Mouse (Mus musculus): ENCODE measurements at regions not wholly inside any gene's neighbourhood (a gene's known extent, or its start where the extent isn't known, plus 50 kb on each side); places are given as distances from the start of the nearest gene placed in this dataset.
"Not testable (repeated sequence)": the region's sequence is repeated elsewhere in the genome, so short reads cannot be mapped to it uniquely, and the experiment has no call there.

- H3K27me3 ChIP-seq (ENCODE audit: insufficient read depth, poor library complexity, severe bottlenecking); H3K36me3 ChIP-seq; H3K27ac ChIP-seq; H3K4me1 ChIP-seq (replicated peaks): not testable (repeated sequence)
- Histone ChIP-seq H3K9me3 (peaks cover 14% of the 10 kb centered on the region), H3K4me3 (peak overlapping the region; percentile 46)
- 7% methylated on average over 40 of the region's 40 CpGs for WGBS
- DNase-seq (ENCODE audit: low spot score): peak; percentile 31
Measured at GRCm38 (mm10) chr12:22745556-22745955, 1034.5 kb downstream of the Gm10330 start.

- not testable (repeated sequence) for H3K27ac ChIP-seq; H3K27me3 ChIP-seq (ENCODE audit: insufficient read depth, poor library complexity, severe bottlenecking); H3K4me1 ChIP-seq (replicated peaks); H3K36me3 ChIP-seq
- Histone ChIP-seq H3K9me3 (peaks cover 14% of the 10 kb centered on the region), H3K4me3 (peak overlapping the region; percentile 46)
- 10% methylated on average over 39 of the region's 43 CpGs for WGBS
- peak; percentile 5 for DNase-seq (ENCODE audit: low spot score)
Measured at GRCm38 (mm10) chr12:22745067-22745466, 1035.0 kb downstream of the Gm10330 start.

All from hindbrain, embryonic 10.5 days (tissue).